Mouse (Mus musculus) intestine, embryonic 14.5 days (tissue): ENCODE results near the gene Dad1. TPM values are rescaled to one million over a fixed set of nuclear protein-coding genes. Genes with fewer than 3 reads are reported as not detected.

Experiments
- ATAC-seq: fragments of 200-750 bp; cut with Nextera tagmentation; replicated peaks from 2 replicates; pipeline ENCODE4 v1.8.0; 2017; ENCODE audit warnings: low read depth, moderate number of reproducible peaks, moderate TSS enrichment, moderate library complexity; ENCODE audit not compliant: low FRiP score, low TSS enrichment
- DNase-seq: peaks from one replicate; pipeline ENCODE4 v3.0.0-alpha.2; 2018; ENCODE audit warnings: low spot score
- H3K27ac ChIP-seq: fragments of 300-500 bp; sonication (generic); 2 replicates; pipeline ENCODE4 v1.5.1; 2014; ENCODE audit warnings: low read depth, mild to moderate bottlenecking, control low read depth
- H3K27me3 ChIP-seq: fragments of 300-500 bp; sonication (generic); replicated peaks from 2 replicates; pipeline ENCODE4 v1.6.1; 2014; ENCODE audit warnings: low read length, control low read depth; ENCODE audit not compliant: control insufficient read depth, insufficient read depth
- H3K36me3 ChIP-seq: fragments of 300-500 bp; sonication (generic); 2 replicates; pipeline ENCODE4 v1.6.1; 2014; ENCODE audit warnings: low read length, control low read depth; ENCODE audit not compliant: control insufficient read depth, insufficient read depth
- H3K4me1 ChIP-seq: fragments of 300-500 bp; sonication (generic); replicated peaks from 2 replicates; pipeline ENCODE4 v1.6.1; 2014; ENCODE audit warnings: low read length, control low read depth, mixed read lengths; ENCODE audit not compliant: control insufficient read depth, insufficient read depth
- H3K4me2 ChIP-seq: fragments of 300-500 bp; sonication (generic); 2 replicates; pipeline ENCODE4 v1.6.1; 2014; ENCODE audit warnings: low read length
- H3K4me3 ChIP-seq: fragments of 300-500 bp; sonication (generic); 2 replicates; pipeline ENCODE4 v1.5.1; 2014; ENCODE audit warnings: low read depth, low read length, control low read depth, mixed read lengths
- H3K9ac ChIP-seq: fragments of 300-500 bp; sonication (generic); 2 replicates; pipeline ENCODE4 v1.6.1; 2014; ENCODE audit warnings: mild to moderate bottlenecking, low read length
- H3K9me3 ChIP-seq: fragments of 300-500 bp; sonication (generic); 2 replicates; pipeline ENCODE4 v1.6.1; 2016; ENCODE audit warnings: low read length, control low read depth; ENCODE audit not compliant: control insufficient read depth
- WGBS: fragments of 180-500 bp; shearing (Covaris S2); extraction: QIAGEN DNeasy Blood & Tissue Kit; methylation state at CpG from one replicate; pipeline ENCODE4 v1.1.7; 2014; 5-methylcytosine and 5-hydroxymethylcytosine counted together
- polyA plus RNA-seq: library from polyadenylated mRNA; unstranded; fragments of >200 nt; fragmentation: Nextera tagmentation; extraction: Ambion mirVana; gene quantifications from 2 replicates; pipeline ENCODE4 v1.2.1, GENCODE M21; 2014

The Dad1 gene
- polyA plus RNA-seq, 1 experiment from 2014 or later = 449 TPM

- 15% methylated on average over 7 of the region's 7 CpGs for WGBS
- peaks cover 75% of the 10 kb centered on the region for H3K36me3 ChIP-seq
Measured at GRCm38 (mm10) chr14:54239002-54239736, 14.7 kb downstream of the Dad1 start.

GRCm38 (mm10) chr14:54236881-54237280, 17.0 kb downstream of the Dad1 start:
- no peak overlapping the region for H3K4me3 ChIP-seq
- no peak overlapping the region for H3K27ac ChIP-seq
- DNase-seq (no peak), ATAC-seq (no peak)
- peaks cover 53% of the 10 kb centered on the region for H3K36me3 ChIP-seq
- H3K4me2 ChIP-seq = no peak overlapping the region
- WGBS = 90% methylated on average over 5 of the region's 5 CpGs
- peaks cover 16% of the 10 kb centered on the region for H3K4me1 ChIP-seq
- H3K27me3 ChIP-seq = no peaks in the 10 kb centered on the region
- no peaks in the 10 kb centered on the region for H3K9me3 ChIP-seq
- H3K9ac ChIP-seq = no peak overlapping the region

More at GRCm38 (mm10) chr14:54239002-54239736, 14.7 kb downstream of the Dad1 start:
- Histone ChIP-seq H3K9ac (no peak overlapping the region), H3K27me3 (no peaks in the 10 kb centered on the region), H3K27ac (no peak overlapping the region), H3K9me3 (no peaks in the 10 kb centered on the region), H3K4me1 (peaks cover 3% of the 10 kb centered on the region), H3K4me3 (no peak overlapping the region), H3K4me2 (no peak overlapping the region)
- DNase-seq (peak; percentile 92), ATAC-seq (peak; percentile 51)

GRCm38 (mm10) chr14:54235825-54236540, 17.9 kb downstream of the Dad1 start:
- no peak overlapping the region for H3K9ac ChIP-seq
- peaks cover 16% of the 10 kb centered on the region for H3K4me1 ChIP-seq
- H3K9me3 ChIP-seq = no peaks in the 10 kb centered on the region
- no peak overlapping the region for H3K4me3 ChIP-seq
- no peak overlapping the region for H3K4me2 ChIP-seq
- H3K27ac ChIP-seq = no peak overlapping the region
- peaks cover 44% of the 10 kb centered on the region for H3K36me3 ChIP-seq
- ATAC-seq (no peak), DNase-seq (no peak)
- no peaks in the 10 kb centered on the region for H3K27me3 ChIP-seq
- WGBS = 86% methylated on average over 5 of the region's 5 CpGs

- 79% methylated on average over 20 of the region's 20 CpGs for WGBS
- H3K4me3 ChIP-seq = no peak overlapping the region
- ATAC-seq (no peak), DNase-seq (no peak)
- H3K27me3 ChIP-seq = no peaks in the 10 kb centered on the region
- H3K9me3 ChIP-seq = no peaks in the 10 kb centered on the region
- H3K4me1 ChIP-seq = peaks cover 19% of the 10 kb centered on the region
- H3K36me3 ChIP-seq = peaks cover 32% of the 10 kb centered on the region
- H3K4me2 ChIP-seq = no peak overlapping the region
- peak overlapping the region; percentile 65; the same call in 1 of the 2 replicates for H3K27ac ChIP-seq
- no peak overlapping the region; the same call in 1 of the 2 replicates for H3K9ac ChIP-seq
Measured at GRCm38 (mm10) chr14:54234231-54235040, 19.5 kb downstream of the Dad1 start.

- Histone ChIP-seq H3K4me3 (no peak overlapping the region), H3K4me1 (peaks cover 26% of the 10 kb centered on the region), H3K9ac (peak overlapping the region; percentile 13; the same call in 1 of the 2 replicates), H3K4me2 (peak overlapping the region; percentile 14; the same call in 1 of the 2 replicates), H3K36me3 (peaks cover 27% of the 10 kb centered on the region), H3K27ac (peak overlapping the region; percentile 65), H3K27me3 (no peaks in the 10 kb centered on the region), H3K9me3 (no peaks in the 10 kb centered on the region)
- DNase-seq (no peak), ATAC-seq (no peak)
- 58% methylated on average over 16 of the region's 16 CpGs for WGBS
Measured at GRCm38 (mm10) chr14:54233559-54234143, 20.3 kb downstream of the Dad1 start.

GRCm38 (mm10) chr14:54232811-54233558, 20.9 kb downstream of the Dad1 start:
- Histone ChIP-seq H3K27me3 (no peaks in the 10 kb centered on the region), H3K4me3 (0 out of 2 replicates have a peak overlapping the region, but pooled peaks have one; percentile 6), H3K27ac (peak overlapping the region; percentile 65), H3K9me3 (no peaks in the 10 kb centered on the region), H3K9ac (no peak overlapping the region), H3K4me2 (peak overlapping the region; percentile 14; the same call in 1 of the 2 replicates), H3K36me3 (peaks cover 22% of the 10 kb centered on the region), H3K4me1 (peaks cover 32% of the 10 kb centered on the region)
- ATAC-seq = no peak
- WGBS = 6% methylated on average over 9 of the region's 9 CpGs
- no peak for DNase-seq

GRCm38 (mm10) chr14:54232143-54232542, 21.8 kb downstream of the Dad1 start:
- Histone ChIP-seq H3K9ac (no peak overlapping the region), H3K4me1 (peaks cover 38% of the 10 kb centered on the region), H3K4me3 (no peak overlapping the region), H3K36me3 (peaks cover 20% of the 10 kb centered on the region), H3K9me3 (no peaks in the 10 kb centered on the region), H3K27ac (no peak overlapping the region; the same call in 1 of the 2 replicates), H3K27me3 (no peaks in the 10 kb centered on the region), H3K4me2 (no peak overlapping the region)
- ATAC-seq = peak; percentile 13; the same call in 1 of the 2 replicates
- no peak for DNase-seq
- 52% methylated on average over 9 of the region's 9 CpGs for WGBS
